Mouse (Mus musculus): Measurements from ENCODE around the gene Olfr1123.
"Not testable (repeated sequence)": the region's sequence is repeated elsewhere in the genome, so short reads cannot be mapped to it uniquely, and the experiment has no call there.

The Olfr1123 gene

DNA sequence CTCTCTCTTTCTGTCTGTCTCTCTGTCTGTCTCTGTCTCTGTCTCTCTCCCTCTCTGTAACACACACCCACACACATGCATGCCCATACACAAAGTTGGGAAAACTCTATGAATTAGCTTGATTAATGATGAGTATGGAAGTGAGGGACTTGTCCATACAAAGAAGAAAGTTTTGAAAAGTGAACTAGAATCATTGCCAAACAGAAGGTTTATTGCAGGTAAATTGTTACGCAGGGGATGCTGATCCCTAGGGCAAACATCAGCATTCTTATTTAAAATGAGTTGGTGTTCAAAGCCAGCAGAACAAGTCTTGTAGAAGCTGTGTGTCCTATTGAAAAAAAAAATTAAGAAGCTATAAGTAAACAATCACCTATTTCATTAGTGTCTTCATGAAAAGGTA is at the start of gene Olfr1123:
TSS of gene Olfr1123 (plus strand) at position 301 of the 400 bp plus-strand sequence.
- TF ChIP-seq POU5F1 (IDR thresholded peaks at IDR 0.05; ENCODE audit: borderline replicate concordance, low read length) (no peak), CTCF (conservative IDR thresholded peaks at IDR 0.05; ENCODE audit: low read length) (no peak), NANOG (IDR thresholded peaks at IDR 0.05; ENCODE audit: borderline replicate concordance, low read length) (no peak)
- H3K27me3 ChIP-seq (ENCODE audit: insufficient read depth, low read length) = no peaks in the 10 kb centered on the region
- H3K4me3 ChIP-seq (replicated peaks; ENCODE audit: low read length) = no peak within 1 kb of the TSS
- no peaks in the 10 kb centered on the region for H3K36me3 ChIP-seq (ENCODE audit: insufficient read depth, low read length)
- no peaks in the 10 kb centered on the region for H3K9me3 ChIP-seq (ENCODE audit: low read length)
- no peaks in the 10 kb centered on the region for H3K4me1 ChIP-seq (replicated peaks; ENCODE audit: low read depth, low read length)

DNA sequence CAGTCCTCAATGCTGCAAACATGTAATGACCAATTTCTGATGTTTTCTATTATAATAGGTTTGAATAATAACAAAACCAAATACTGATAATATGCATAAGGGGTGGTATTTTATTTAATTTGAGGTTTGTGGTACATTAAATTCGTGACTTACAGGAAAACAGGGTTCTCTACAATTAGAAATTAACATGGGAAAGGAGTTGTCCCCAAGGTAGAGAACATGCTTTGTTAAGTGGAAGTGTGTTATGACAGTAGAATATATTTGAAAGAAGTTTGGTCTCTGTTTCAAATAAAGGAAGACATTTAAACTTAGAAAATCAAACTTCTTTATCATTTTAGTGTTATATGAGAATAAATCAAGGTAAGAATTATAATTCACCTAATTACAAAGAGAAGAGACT is 46.8 kb upstream of the Olfr1123 start, which contains the start of gene Olfr1121:
TSS of gene Olfr1121 (plus strand) at position 301 of the 400 bp plus-strand sequence.
- no peaks in the 10 kb centered on the region for H3K36me3 ChIP-seq (ENCODE audit: insufficient read depth, low read length)
- no peak for TF ChIP-seq POU5F1 (IDR thresholded peaks at IDR 0.05; ENCODE audit: borderline replicate concordance, low read length)
- no peak for TF ChIP-seq NANOG (IDR thresholded peaks at IDR 0.05; ENCODE audit: borderline replicate concordance, low read length)
- no peak for TF ChIP-seq CTCF (conservative IDR thresholded peaks at IDR 0.05; ENCODE audit: low read length)
- no peaks in the 10 kb centered on the region for H3K27me3 ChIP-seq (ENCODE audit: insufficient read depth, low read length)
- H3K4me3 ChIP-seq (replicated peaks; ENCODE audit: low read length) = no peak within 1 kb of the TSS
- no peaks in the 10 kb centered on the region for H3K4me1 ChIP-seq (replicated peaks; ENCODE audit: low read depth, low read length)
- no peaks in the 10 kb centered on the region for H3K9me3 ChIP-seq (ENCODE audit: low read length)

GRCm38 (mm10) chr2:87371726-87372125 is 44.7 kb upstream of the Olfr1123 start:
- Histone ChIP-seq H3K9me3 (ENCODE audit: low read length) (peaks cover 1% of the 10 kb centered on the region), H3K4me1 (replicated peaks; ENCODE audit: low read depth, low read length) (no peaks in the 10 kb centered on the region), H3K4me3 (replicated peaks; ENCODE audit: low read length) (no peak overlapping the region), H3K36me3 (ENCODE audit: insufficient read depth, low read length) (no peaks in the 10 kb centered on the region), H3K27me3 (ENCODE audit: insufficient read depth, low read length) (no peaks in the 10 kb centered on the region)
- no peak for TF ChIP-seq NANOG (IDR thresholded peaks at IDR 0.05; ENCODE audit: borderline replicate concordance, low read length)
- TF ChIP-seq CTCF (conservative IDR thresholded peaks at IDR 0.05; ENCODE audit: low read length) = no peak
- no peak for TF ChIP-seq POU5F1 (IDR thresholded peaks at IDR 0.05; ENCODE audit: borderline replicate concordance, low read length)

DNA sequence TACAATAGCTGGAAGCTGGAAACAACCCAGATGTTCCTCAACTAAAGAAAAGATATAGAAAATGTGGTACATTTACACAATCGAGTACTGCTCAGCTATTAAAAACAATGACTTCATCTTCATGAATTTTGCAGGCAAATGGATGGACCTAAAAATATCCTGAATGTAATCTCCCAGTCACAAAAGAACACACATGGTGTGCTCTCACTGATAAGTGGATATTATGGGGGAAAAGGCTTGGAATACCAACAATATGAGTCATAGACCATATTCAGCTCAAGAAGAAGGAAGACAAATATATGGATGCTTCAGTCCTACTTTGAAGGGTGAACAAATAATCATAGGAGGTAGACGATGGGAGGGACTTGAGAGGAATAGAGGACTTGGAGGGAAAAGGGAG is 32.5 kb upstream of the Olfr1123 start:
- TF ChIP-seq POU5F1 (IDR thresholded peaks at IDR 0.05; ENCODE audit: borderline replicate concordance, low read length) (no peak), CTCF (conservative IDR thresholded peaks at IDR 0.05; ENCODE audit: low read length) (no peak), NANOG (IDR thresholded peaks at IDR 0.05; ENCODE audit: borderline replicate concordance, low read length) (no peak)
- Histone ChIP-seq H3K4me1 (replicated peaks; ENCODE audit: low read depth, low read length) (no peaks in the 10 kb centered on the region), H3K36me3 (ENCODE audit: insufficient read depth, low read length) (no peaks in the 10 kb centered on the region), H3K4me3 (replicated peaks; ENCODE audit: low read length) (no peak overlapping the region), H3K9me3 (ENCODE audit: low read length) (peaks cover 7% of the 10 kb centered on the region), H3K27me3 (ENCODE audit: insufficient read depth, low read length) (no peaks in the 10 kb centered on the region)

GRCm38 (mm10) chr2:87385549-87385948 is 30.9 kb upstream of the Olfr1123 start, which contains the start of gene Olfr1122:
Olfr1122 (plus strand) TSS chr2:87385849.
- no peak for TF ChIP-seq POU5F1 (IDR thresholded peaks at IDR 0.05; ENCODE audit: borderline replicate concordance, low read length)
- Histone ChIP-seq H3K36me3 (ENCODE audit: insufficient read depth, low read length) (no peaks in the 10 kb centered on the region), H3K4me3 (replicated peaks; ENCODE audit: low read length) (no peak within 1 kb of the TSS), H3K27me3 (ENCODE audit: insufficient read depth, low read length) (no peaks in the 10 kb centered on the region), H3K9me3 (ENCODE audit: low read length) (peaks cover 7% of the 10 kb centered on the region), H3K4me1 (replicated peaks; ENCODE audit: low read depth, low read length) (no peaks in the 10 kb centered on the region)

GRCm38 (mm10) chr2:87393605-87394004 is 22.8 kb upstream of the Olfr1123 start:
- not testable (repeated sequence) for H3K27me3 ChIP-seq (ENCODE audit: insufficient read depth, low read length); H3K4me3 ChIP-seq (replicated peaks; ENCODE audit: low read length); H3K36me3 ChIP-seq (ENCODE audit: insufficient read depth, low read length); H3K4me1 ChIP-seq (replicated peaks; ENCODE audit: low read depth, low read length); H3K9me3 ChIP-seq (ENCODE audit: low read length)

DNA sequence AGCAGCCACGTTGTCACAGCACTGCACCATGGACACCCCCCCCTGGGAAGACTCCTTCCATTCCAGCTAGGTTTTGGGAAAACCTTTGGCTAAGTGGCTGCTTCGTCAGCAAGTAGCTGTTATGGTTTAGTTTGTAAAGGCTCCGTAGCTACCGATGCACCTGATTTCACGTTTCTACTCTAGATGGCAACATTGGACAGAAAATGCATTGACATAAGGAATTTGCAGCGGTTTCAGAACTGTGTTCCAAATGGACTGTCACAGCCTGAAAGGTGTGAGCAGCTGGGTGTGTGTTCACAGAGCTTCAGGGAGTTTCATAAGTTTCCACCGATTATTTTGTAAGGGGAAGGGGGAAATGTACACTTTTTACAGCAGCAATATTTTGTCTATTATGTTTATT is 21.7 kb upstream of the Olfr1123 start:
- H3K4me3 ChIP-seq (replicated peaks; ENCODE audit: low read length); H3K36me3 ChIP-seq (ENCODE audit: insufficient read depth, low read length); H3K27me3 ChIP-seq (ENCODE audit: insufficient read depth, low read length); H3K9me3 ChIP-seq (ENCODE audit: low read length); H3K4me1 ChIP-seq (replicated peaks; ENCODE audit: low read depth, low read length): not testable (repeated sequence)

DNA sequence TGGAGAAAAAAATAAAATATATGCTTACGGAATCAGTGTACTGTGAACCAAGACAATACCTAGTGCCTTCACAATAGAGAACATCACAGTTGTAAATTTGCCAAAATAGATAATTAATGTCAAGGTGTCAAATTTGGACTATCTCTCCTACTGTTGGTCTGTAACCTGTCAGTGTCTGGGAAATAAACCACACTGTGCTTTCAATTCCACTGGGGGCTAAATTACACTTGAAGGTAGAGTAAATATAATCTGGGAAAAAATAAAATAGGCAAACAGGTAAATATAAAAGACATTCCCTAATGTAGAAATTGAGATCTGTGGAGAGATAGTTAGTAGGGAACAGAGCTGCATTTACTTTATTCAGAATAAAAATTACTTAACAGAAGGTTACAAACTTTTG is 13.5 kb downstream of the Olfr1123 start, which contains the start of gene Olfr1124:
TSS of gene Olfr1124 (plus strand) at position 301 of the 400 bp plus-strand sequence.
- no peaks in the 10 kb centered on the region for H3K4me1 ChIP-seq (replicated peaks; ENCODE audit: low read depth, low read length)
- no peaks in the 10 kb centered on the region for H3K27me3 ChIP-seq (ENCODE audit: insufficient read depth, low read length)

GRCm38 (mm10) chr2:87437731-87438130 is 21.3 kb downstream of the Olfr1123 start:
- Histone ChIP-seq H3K27me3 (ENCODE audit: insufficient read depth, low read length) (peaks cover 7% of the 10 kb centered on the region), H3K36me3 (ENCODE audit: insufficient read depth, low read length) (no peaks in the 10 kb centered on the region), H3K4me1 (replicated peaks; ENCODE audit: low read depth, low read length) (no peaks in the 10 kb centered on the region), H3K9me3 (ENCODE audit: low read length) (no peaks in the 10 kb centered on the region; the same call in 1 of the 2 replicates), H3K4me3 (replicated peaks; ENCODE audit: low read length) (no peak overlapping the region)
- TF ChIP-seq CTCF (conservative IDR thresholded peaks at IDR 0.05; ENCODE audit: low read length) = peak; percentile 10; the same call in 1 of the 2 replicates
- no peak for TF ChIP-seq NANOG (IDR thresholded peaks at IDR 0.05; ENCODE audit: borderline replicate concordance, low read length)

More for the DNA sequence above, 13.5 kb downstream of the Olfr1123 start, which contains the start of gene Olfr1124:
- Histone ChIP-seq H3K4me3 (replicated peaks; ENCODE audit: low read length) (no peak within 1 kb of the TSS), H3K9me3 (ENCODE audit: low read length) (no peaks in the 10 kb centered on the region), H3K36me3 (ENCODE audit: insufficient read depth, low read length) (no peaks in the 10 kb centered on the region)
- TF ChIP-seq CTCF (conservative IDR thresholded peaks at IDR 0.05; ENCODE audit: low read length) (no peak), NANOG (IDR thresholded peaks at IDR 0.05; ENCODE audit: borderline replicate concordance, low read length) (no peak), POU5F1 (IDR thresholded peaks at IDR 0.05; ENCODE audit: borderline replicate concordance, low read length) (no peak)

Measured in E14TG2a.4 (cell line).